In genomic region chr16:89718921-89719320, GRCm38 (mm10) we compare ENCODE assay signal across 22 mouse cellular contexts.
DNase-seq lines count a peak whose midpoint lies in the region; ATAC-seq lines count a peak whose summit lies in the region.
"Had no signal": no experiment of that assay in that cellular context is flagged by ENCODE, and none has a peak within 500 bp of the region (broad histone marks: within the 10 kb centered on the region; RNA-seq: fewer than 3 reads in every experiment).

No protein-coding gene starts in this region.

- H3K36me3 ChIP-seq in forebrain, embryonic 11.5 days (ENCODE audit: control insufficient read depth, insufficient read depth, low read length), result no peaks in the 10 kb centered on the region
- no peaks in the 10 kb centered on the region for H3K36me3 ChIP-seq in forebrain, embryonic 10.5 days (replicated peaks)
- H3K36me3 ChIP-seq in midbrain, embryonic 11.5 days (ENCODE audit: control insufficient read depth, insufficient read depth, low read length), result no peaks in the 10 kb centered on the region
- H3K36me3 ChIP-seq in midbrain, embryonic 10.5 days, result no peaks in the 10 kb centered on the region
- H3K36me3 ChIP-seq in forebrain, embryonic 12.5 days (replicated peaks), result no peaks in the 10 kb centered on the region
- H3K36me3 ChIP-seq in midbrain, embryonic 16.5 days (ENCODE audit: control insufficient read depth, insufficient read depth, low read length), result no peaks in the 10 kb centered on the region
- H3K36me3 ChIP-seq: G1E; liver, embryonic 15.5 days had no signal

- H3K27me3 ChIP-seq in forebrain, embryonic 11.5 days (ENCODE audit: control insufficient read depth, insufficient read depth, low read length), result no peaks in the 10 kb centered on the region
- no peaks in the 10 kb centered on the region for H3K27me3 ChIP-seq in forebrain, embryonic 10.5 days (ENCODE audit: poor library complexity, severe bottlenecking)
- no peaks in the 10 kb centered on the region for H3K27me3 ChIP-seq in midbrain, embryonic 11.5 days (ENCODE audit: control insufficient read depth, insufficient read depth, low read length)
- no peaks in the 10 kb centered on the region for H3K27me3 ChIP-seq in midbrain, embryonic 10.5 days (ENCODE audit: low read depth, poor library complexity, severe bottlenecking)
- no peaks in the 10 kb centered on the region for H3K27me3 ChIP-seq in forebrain, embryonic 12.5 days
- H3K27me3 ChIP-seq in midbrain, embryonic 16.5 days (ENCODE audit: control insufficient read depth, insufficient read depth, low read depth, low read length), result no peaks in the 10 kb centered on the region
- H3K27me3 ChIP-seq: liver, embryonic 15.5 days had no signal

- H3K4me2 ChIP-seq in forebrain, embryonic 11.5 days (ENCODE audit: low read depth, low read length, severe bottlenecking), result no peak overlapping the region
- no peak overlapping the region for H3K4me2 ChIP-seq in midbrain, embryonic 11.5 days
- no peak overlapping the region for H3K4me2 ChIP-seq in forebrain, embryonic 12.5 days
- H3K4me2 ChIP-seq in midbrain, embryonic 16.5 days (ENCODE audit: low read length), result no peak overlapping the region
- H3K4me2 ChIP-seq: heart, embryonic 11.5 days; liver, embryonic 15.5 days had no signal

- H3K9ac ChIP-seq in forebrain, embryonic 11.5 days (ENCODE audit: low read length), result no peak overlapping the region
- H3K9ac ChIP-seq in midbrain, embryonic 11.5 days (ENCODE audit: low read length), result no peak overlapping the region
- H3K9ac ChIP-seq in forebrain, embryonic 12.5 days, result no peak overlapping the region
- H3K9ac ChIP-seq in midbrain, embryonic 16.5 days (ENCODE audit: low read depth, low read length), result no peak overlapping the region
- H3K9ac ChIP-seq: liver, embryonic 15.5 days had no signal

- H3K27ac ChIP-seq in forebrain, embryonic 11.5 days (ENCODE audit: low read depth, low read length), result no peak overlapping the region
- H3K27ac ChIP-seq in forebrain, embryonic 10.5 days, result no peak overlapping the region
- no peak overlapping the region for H3K27ac ChIP-seq in midbrain, embryonic 11.5 days (ENCODE audit: low read depth, low read length)
- H3K27ac ChIP-seq in midbrain, embryonic 10.5 days (replicated peaks), result no peak overlapping the region
- H3K27ac ChIP-seq in forebrain, embryonic 12.5 days, result no peak overlapping the region
- H3K27ac ChIP-seq in midbrain, embryonic 16.5 days (ENCODE audit: low read length), result no peak overlapping the region; the same call in 1 of the 2 replicates
- H3K27ac ChIP-seq: kidney, postnatal 0 days; layer of hippocampus, adult 2 months; liver, embryonic 15.5 days had no signal

- DNase-seq in forebrain, embryonic 11.5 days (ENCODE audit: low spot score), result no peak
- no peak for DNase-seq in forebrain, embryonic 10.5 days (ENCODE audit: extremely low spot score, low spot score)
- DNase-seq in midbrain, embryonic 11.5 days (ENCODE audit: low spot score, missing footprints), result peak; percentile 59
- no peak for DNase-seq in midbrain, embryonic 10.5 days (ENCODE audit: low spot score)
- no peak for DNase-seq in neural tube, embryonic 10.5 days (ENCODE audit: extremely low spot score, low spot score)
- DNase-seq: adrenal gland, adult 8-10 months; cerebellum, adult 11 months; cerebellum, postnatal 14 days; embryo, embryonic 11 days; heart, postnatal 10 days; layer of hippocampus, postnatal 36 days; thymus, postnatal 36 days had no signal

- peak; percentile 53 for ATAC-seq in forebrain, embryonic 11.5 days (replicated peaks; ENCODE audit: low FRiP score)
- ATAC-seq in midbrain, embryonic 11.5 days (ENCODE audit: low FRiP score), result no peak
- ATAC-seq in forebrain, embryonic 12.5 days (ENCODE audit: low FRiP score), result peak; percentile 49; the same call in 1 of the 2 replicates
- 0 out of 2 replicates have a peak, but pooled peaks have one; percentile 28 for ATAC-seq in midbrain, embryonic 16.5 days
- no peak for ATAC-seq in erythroblast, adult 5-6 weeks (replicated peaks; ENCODE audit: low FRiP score, poor library complexity, severe bottlenecking)
- ATAC-seq: inflammation-experienced regulatory T-cells, adult 6 months; lung, postnatal 0 days had no signal

- no peaks in the 10 kb centered on the region for H3K4me1 ChIP-seq in forebrain, embryonic 11.5 days (replicated peaks; ENCODE audit: control insufficient read depth, insufficient read depth, low read length)
- no peaks in the 10 kb centered on the region; the same call in 1 of the 2 replicates for H3K4me1 ChIP-seq in forebrain, embryonic 10.5 days
- H3K4me1 ChIP-seq in midbrain, embryonic 11.5 days (ENCODE audit: control insufficient read depth, insufficient read depth, low read length), result no peaks in the 10 kb centered on the region
- H3K4me1 ChIP-seq in midbrain, embryonic 10.5 days, result no peaks in the 10 kb centered on the region
- no peaks in the 10 kb centered on the region for H3K4me1 ChIP-seq in forebrain, embryonic 12.5 days
- no peaks in the 10 kb centered on the region for H3K4me1 ChIP-seq in midbrain, embryonic 16.5 days (ENCODE audit: control insufficient read depth, insufficient read depth, low read length)
- H3K4me1 ChIP-seq: liver, embryonic 15.5 days had no signal

- no peak overlapping the region for H3K4me3 ChIP-seq in forebrain, embryonic 11.5 days (ENCODE audit: low read depth, low read length)
- H3K4me3 ChIP-seq in forebrain, embryonic 10.5 days, result no peak overlapping the region
- H3K4me3 ChIP-seq in midbrain, embryonic 11.5 days (ENCODE audit: low read depth, low read length), result no peak overlapping the region
- no peak overlapping the region for H3K4me3 ChIP-seq in midbrain, embryonic 10.5 days
- no peak overlapping the region for H3K4me3 ChIP-seq in forebrain, embryonic 12.5 days (replicated peaks)
- H3K4me3 ChIP-seq in midbrain, embryonic 16.5 days (ENCODE audit: low read depth, low read length), result no peak overlapping the region
- H3K4me3 ChIP-seq: layer of hippocampus, adult 2 months; liver, embryonic 15.5 days had no signal

- no peaks in the 10 kb centered on the region for H3K9me3 ChIP-seq in forebrain, embryonic 11.5 days (ENCODE audit: control insufficient read depth, low read length)
- H3K9me3 ChIP-seq in forebrain, embryonic 10.5 days, result peaks cover 4% of the 10 kb centered on the region; the same call in 1 of the 2 replicates
- no peaks in the 10 kb centered on the region for H3K9me3 ChIP-seq in midbrain, embryonic 11.5 days (ENCODE audit: control insufficient read depth, low read length)
- peaks cover 4% of the 10 kb centered on the region; the same call in 1 of the 2 replicates for H3K9me3 ChIP-seq in midbrain, embryonic 10.5 days (replicated peaks)
- no peaks in the 10 kb centered on the region for H3K9me3 ChIP-seq in forebrain, embryonic 12.5 days
- H3K9me3 ChIP-seq in midbrain, embryonic 16.5 days (replicated peaks; ENCODE audit: control insufficient read depth, low read length, poor library complexity, severe bottlenecking), result peaks cover 3% of the 10 kb centered on the region; the same call in 1 of the 2 replicates
- H3K9me3 ChIP-seq: liver, embryonic 15.5 days had no signal

- 76% methylated on average over 3 of the region's 3 CpGs for WGBS in forebrain, embryonic 11.5 days
- 86% methylated on average over 3 of the region's 3 CpGs for WGBS in forebrain, embryonic 10.5 days
- WGBS in midbrain, embryonic 11.5 days, result 83% methylated on average over 3 of the region's 3 CpGs
- WGBS in midbrain, embryonic 10.5 days, result 83% methylated on average over 3 of the region's 3 CpGs
- WGBS in forebrain, embryonic 12.5 days, result 61% methylated on average over 3 of the region's 3 CpGs
- WGBS in midbrain, embryonic 16.5 days, result 53% methylated on average over 3 of the region's 3 CpGs

Comparison
In these comparisons a context has a peak if more than half of its experiments do, and no peak if none do; other contexts are left out.
1. ATAC-seq: peak in forebrain, embryonic 11.5 days (single experiment), forebrain, embryonic 12.5 days (single experiment) and midbrain, embryonic 16.5 days (single experiment); none in midbrain, embryonic 11.5 days (single experiment) and erythroblast, adult 5-6 weeks (single experiment).